Mouse (Mus musculus) neural tube, embryonic 11.5 days (tissue): ENCODE results near the gene Folr1. TPM values are rescaled to one million over a fixed set of nuclear protein-coding genes. Genes with fewer than 3 reads are reported as not detected.

ENCODE experiments used
- ATAC-seq: fragments of 200-750 bp; cut with Nextera tagmentation; 2 replicates; pipeline ENCODE4 v1.8.0; 2017; ENCODE audit warnings: moderate number of reproducible peaks, mild to moderate bottlenecking, moderate TSS enrichment, moderate library complexity; ENCODE audit not compliant: insufficient read depth, low FRiP score, low TSS enrichment
- DNase-seq: peaks from one replicate; pipeline ENCODE4 v3.0.0-alpha.2; 2015; ENCODE audit warnings: low spot score
- H3K27ac ChIP-seq: fragments of 300-500 bp; sonication (generic); 2 replicates; pipeline ENCODE4 v1.5.1; 2014; ENCODE audit warnings: low read depth, mild to moderate bottlenecking, low read length
- H3K27me3 ChIP-seq: fragments of 300-500 bp; sonication (generic); 2 replicates; pipeline ENCODE4 v1.6.1; 2014; ENCODE audit warnings: mild to moderate bottlenecking, low read length, mixed read lengths; ENCODE audit not compliant: control insufficient read depth, insufficient read depth
- H3K36me3 ChIP-seq: fragments of 300-500 bp; sonication (generic); 2 replicates; pipeline ENCODE4 v1.6.1; 2014; ENCODE audit warnings: mild to moderate bottlenecking, low read length, moderate library complexity, mixed read lengths; ENCODE audit not compliant: control insufficient read depth, insufficient read depth
- H3K4me1 ChIP-seq: fragments of 300-500 bp; sonication (generic); 2 replicates; pipeline ENCODE4 v1.6.1; 2014; ENCODE audit warnings: low read length, mixed read lengths; ENCODE audit not compliant: control insufficient read depth, insufficient read depth
- H3K4me2 ChIP-seq: fragments of 300-500 bp; sonication (generic); 2 replicates; pipeline ENCODE4 v1.6.1; 2014; ENCODE audit warnings: low read depth, mild to moderate bottlenecking, moderate library complexity
- H3K4me3 ChIP-seq: fragments of 300-500 bp; sonication (generic); 2 replicates; pipeline ENCODE4 v1.5.1; 2014; ENCODE audit warnings: low read depth, low read length
- H3K9ac ChIP-seq: fragments of 300-500 bp; sonication (generic); 2 replicates; pipeline ENCODE4 v1.6.1; 2014; ENCODE audit warnings: mild to moderate bottlenecking, low read length
- H3K9me3 ChIP-seq: fragments of 300-500 bp; sonication (generic); 2 replicates; pipeline ENCODE4 v1.6.1; 2016; ENCODE audit warnings: low read length; ENCODE audit not compliant: control insufficient read depth
- WGBS: fragments of 180-500 bp; shearing (Covaris S2); extraction: QIAGEN DNeasy Blood & Tissue Kit; methylation state at CpG from one replicate; pipeline ENCODE4 v1.1.7; 2014; 5-methylcytosine and 5-hydroxymethylcytosine counted together
- polyA plus RNA-seq: library from polyadenylated mRNA; unstranded; fragments of >200 nt; fragmentation: Nextera tagmentation; extraction: Ambion mirVana; gene quantifications from 2 replicates; pipeline ENCODE4 v1.2.1, GENCODE M21; 2014

Gene Folr1
- polyA plus RNA-seq: 0.49 and 0.91 TPM in 2 replicates

DNA sequence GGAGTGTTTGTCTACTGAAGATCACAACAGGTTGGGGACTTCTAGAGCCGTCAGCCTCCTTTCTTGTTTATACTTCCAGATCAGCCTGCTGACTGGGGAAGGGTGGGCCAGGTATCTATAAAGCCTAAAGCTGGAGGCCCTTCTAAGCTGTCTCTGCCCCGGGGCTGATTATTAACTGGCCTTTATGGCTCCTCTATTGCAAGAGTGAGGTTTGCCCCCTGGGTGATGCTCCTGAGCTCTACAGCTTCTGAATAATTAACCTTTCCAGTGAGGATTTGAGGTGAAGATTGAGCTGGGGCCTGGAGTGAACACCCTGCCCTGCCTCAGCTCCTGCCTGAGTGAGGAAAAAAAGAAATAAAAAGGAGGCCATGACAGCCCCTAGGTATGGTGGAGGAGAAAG lies at the start of gene Folr1:
Folr1 (minus strand) TSS at position 160 of the 400 bp plus-strand sequence.
- no peak within 1 kb of the TSS for H3K4me3 ChIP-seq
- no peaks in the 10 kb centered on the region for H3K27me3 ChIP-seq
- H3K27ac ChIP-seq: no peak within 1 kb of the TSS
- no peak within 1 kb of the TSS for H3K4me2 ChIP-seq
- no peak within 1 kb of the TSS for H3K9ac ChIP-seq
- WGBS: 41% methylated on average over 2 of the region's 2 CpGs
- H3K4me1 ChIP-seq: no peaks in the 10 kb centered on the region
- DNase-seq: no peak
- no peak for ATAC-seq
- H3K36me3 ChIP-seq: no peaks in the 10 kb centered on the region
- no peaks in the 10 kb centered on the region for H3K9me3 ChIP-seq

- DNase-seq (peak; percentile 78), ATAC-seq (peak; percentile 55; the same call in 1 of the 2 replicates)
- Histone ChIP-seq H3K9me3 (no peaks in the 10 kb centered on the region), H3K4me2 (no peak overlapping the region), H3K27ac (no peak overlapping the region), H3K9ac (no peak overlapping the region), H3K4me3 (no peak overlapping the region), H3K27me3 (no peaks in the 10 kb centered on the region), H3K36me3 (peaks cover 3% of the 10 kb centered on the region), H3K4me1 (no peaks in the 10 kb centered on the region)
- 11% methylated on average over 1 of the region's 1 CpGs for WGBS
Measured at GRCm38 (mm10) chr7:101918071-101918470, 47.5 kb upstream of the Folr1 start.

DNA sequence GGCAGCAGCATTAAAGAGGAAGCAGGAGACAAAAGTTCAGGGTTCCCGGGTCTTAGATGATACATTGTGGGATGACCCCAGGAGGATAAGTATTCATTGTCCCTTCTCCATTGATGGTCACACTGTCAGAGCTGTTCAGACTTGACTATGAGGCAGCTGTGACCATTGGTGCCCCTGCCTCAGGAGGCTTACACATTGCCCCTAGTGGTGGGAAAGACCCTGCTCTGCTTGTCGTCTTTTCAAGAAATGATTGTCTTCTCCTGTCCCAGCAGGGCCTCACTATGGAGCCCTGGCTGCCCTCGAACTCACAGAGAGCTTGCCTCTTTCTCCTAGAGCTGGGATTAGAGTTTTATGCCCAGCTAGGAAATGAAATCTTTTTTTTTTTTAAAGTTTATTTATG lies 41.4 kb upstream of the Folr1 start:
- H3K9me3 ChIP-seq: no peaks in the 10 kb centered on the region
- no peaks in the 10 kb centered on the region for H3K4me1 ChIP-seq
- no peak overlapping the region for H3K27ac ChIP-seq
- peaks cover 15% of the 10 kb centered on the region for H3K36me3 ChIP-seq
- 60% methylated on average over 3 of the region's 3 CpGs for WGBS
- ATAC-seq (no peak), DNase-seq (no peak)
- no peak overlapping the region for H3K4me3 ChIP-seq
- no peak overlapping the region for H3K9ac ChIP-seq
- no peak overlapping the region for H3K4me2 ChIP-seq
- no peaks in the 10 kb centered on the region for H3K27me3 ChIP-seq

DNA sequence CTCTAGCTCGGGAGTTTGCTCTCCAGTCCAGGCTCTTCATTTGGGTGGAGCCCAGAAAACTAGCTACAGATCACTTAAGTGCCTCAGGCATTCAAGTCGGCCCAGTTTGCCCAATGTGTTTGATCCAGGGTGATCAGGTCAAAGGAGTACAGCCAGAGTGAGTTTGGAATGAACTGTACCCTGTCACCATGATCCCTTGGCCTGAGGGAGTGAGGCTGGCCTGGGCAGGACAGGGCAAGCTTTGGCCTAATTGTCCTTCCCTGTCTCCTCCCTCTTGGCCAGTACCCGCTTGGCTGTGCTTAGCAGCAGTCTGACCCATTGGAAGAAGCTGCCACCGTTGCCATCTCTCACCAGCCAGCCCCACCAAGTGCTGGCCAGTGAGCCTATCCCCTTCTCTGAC lies 39.5 kb upstream of the Folr1 start:
- Histone ChIP-seq H3K27me3 (no peaks in the 10 kb centered on the region), H3K9me3 (no peaks in the 10 kb centered on the region), H3K9ac (no peak overlapping the region), H3K4me2 (no peak overlapping the region), H3K27ac (no peak overlapping the region), H3K36me3 (peaks cover 15% of the 10 kb centered on the region), H3K4me3 (no peak overlapping the region), H3K4me1 (no peaks in the 10 kb centered on the region)
- 86% methylated on average over 4 of the region's 4 CpGs for WGBS
- DNase-seq (no peak), ATAC-seq (no peak)

GRCm38 (mm10) chr7:101908367-101908766 lies 37.8 kb upstream of the Folr1 start:
- DNase-seq: no peak
- no peak overlapping the region for H3K27ac ChIP-seq
- no peak overlapping the region for H3K4me2 ChIP-seq
- no peaks in the 10 kb centered on the region for H3K27me3 ChIP-seq
- no peak for ATAC-seq
- H3K4me1 ChIP-seq: no peaks in the 10 kb centered on the region
- no peak overlapping the region for H3K9ac ChIP-seq
- H3K36me3 ChIP-seq: peaks cover 15% of the 10 kb centered on the region
- no peak overlapping the region for H3K4me3 ChIP-seq
- WGBS: 84% methylated on average over 4 of the region's 4 CpGs
- no peaks in the 10 kb centered on the region for H3K9me3 ChIP-seq

DNA sequence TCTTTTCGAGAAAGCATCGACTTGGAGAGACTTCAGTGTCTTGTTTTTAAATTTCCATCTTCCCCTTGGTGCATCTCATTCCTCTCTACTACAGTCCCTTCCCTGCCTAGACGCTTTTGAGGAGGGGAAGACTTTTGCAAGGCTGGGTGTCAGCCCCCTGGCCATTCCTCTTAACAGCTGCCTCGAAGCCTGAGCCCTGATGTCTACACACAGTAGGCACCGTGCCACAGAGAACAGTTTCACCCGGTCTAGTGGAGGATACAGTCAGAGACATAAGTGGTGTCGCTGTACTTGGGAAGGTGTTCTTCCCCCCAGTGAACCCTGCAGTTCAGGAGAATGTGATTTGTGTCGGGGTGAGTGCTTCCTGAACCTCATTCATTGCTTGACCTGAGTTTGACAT lies 36.1 kb upstream of the Folr1 start:
- Histone ChIP-seq H3K27me3 (no peaks in the 10 kb centered on the region), H3K4me3 (peak overlapping the region; percentile 75), H3K4me2 (peak overlapping the region; percentile 48), H3K9me3 (no peaks in the 10 kb centered on the region), H3K36me3 (peaks cover 9% of the 10 kb centered on the region), H3K9ac (peak overlapping the region; percentile 92; the same call in 1 of the 2 replicates), H3K4me1 (no peaks in the 10 kb centered on the region), H3K27ac (no peak overlapping the region)
- no peak for ATAC-seq
- WGBS: 78% methylated on average over 8 of the region's 8 CpGs
- DNase-seq: no peak

GRCm38 (mm10) chr7:101906287-101906681 lies 35.7 kb upstream of the Folr1 start, which contains the start of gene Tomt:
Gene Tomt, minus strand, starts transcription at chr7:101906359.
- Histone ChIP-seq H3K27ac (peak within 1 kb of the TSS; percentile 93), H3K36me3 (peaks cover 9% of the 10 kb centered on the region), H3K9ac (peak within 1 kb of the TSS; percentile 92), H3K9me3 (no peaks in the 10 kb centered on the region), H3K4me3 (peak within 1 kb of the TSS; percentile 75), H3K4me1 (no peaks in the 10 kb centered on the region), H3K27me3 (no peaks in the 10 kb centered on the region), H3K4me2 (peak within 1 kb of the TSS; percentile 49)
- ATAC-seq (no peak), DNase-seq (no peak)
- WGBS: 16% methylated on average over 11 of the region's 11 CpGs

GRCm38 (mm10) chr7:101905561-101906286 lies 35.1 kb upstream of the Folr1 start, which contains the start of gene Lamtor1:
Gene Lamtor1, plus strand, starts transcription at chr7:101905904.
- peak within 1 kb of the TSS; percentile 93 for H3K27ac ChIP-seq
- under 1% methylated on average over 57 of the region's 61 CpGs for WGBS
- H3K4me2 ChIP-seq: peak within 1 kb of the TSS; percentile 49
- DNase-seq (peak; percentile 99), ATAC-seq (peak; percentile 98)
- no peaks in the 10 kb centered on the region for H3K9me3 ChIP-seq
- H3K36me3 ChIP-seq: peaks cover 6% of the 10 kb centered on the region
- no peaks in the 10 kb centered on the region for H3K4me1 ChIP-seq
- no peaks in the 10 kb centered on the region for H3K27me3 ChIP-seq
- H3K4me3 ChIP-seq: peak within 1 kb of the TSS; percentile 75
- H3K9ac ChIP-seq: peak within 1 kb of the TSS; percentile 92

DNA sequence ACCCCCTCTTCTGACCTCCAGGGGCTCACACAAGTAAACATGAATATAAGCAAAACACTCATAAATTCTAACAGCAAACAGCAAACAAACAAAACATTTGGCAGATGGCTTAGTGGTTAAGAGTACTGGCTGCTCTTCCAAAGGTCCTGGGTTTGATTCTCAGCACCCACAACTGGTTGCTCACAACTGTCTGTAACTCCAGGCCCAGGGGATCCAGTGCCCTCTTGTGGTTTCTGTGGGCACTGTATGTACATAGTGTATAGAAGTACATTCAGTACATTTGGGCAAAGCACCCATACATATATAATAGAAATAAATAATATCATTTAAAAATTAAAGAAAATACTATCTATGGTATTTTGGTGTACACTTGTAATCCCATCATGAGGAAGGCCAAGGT lies 32.3 kb upstream of the Folr1 start:
- no peak overlapping the region for H3K4me3 ChIP-seq
- H3K4me2 ChIP-seq: no peak overlapping the region
- H3K27ac ChIP-seq: no peak overlapping the region
- H3K9me3 ChIP-seq: no peaks in the 10 kb centered on the region
- no peaks in the 10 kb centered on the region for H3K4me1 ChIP-seq
- H3K9ac ChIP-seq: no peak overlapping the region
- no peak for DNase-seq
- H3K36me3 ChIP-seq: peaks cover 2% of the 10 kb centered on the region; the same call in 1 of the 2 replicates
- ATAC-seq: no peak
- H3K27me3 ChIP-seq: no peaks in the 10 kb centered on the region
